In genomic region chr6:6819134-6819533, GRCm38 (mm10) we compare ENCODE assay signal across 18 mouse cellular contexts. TPM values are rescaled to one million over a fixed set of nuclear protein-coding genes. Genes with fewer than 3 reads are reported as not detected.
DNase-seq lines count a peak whose midpoint lies in the region; ATAC-seq and TF ChIP-seq lines count a peak whose summit lies in the region.
"Had no signal": no experiment of that assay in that cellular context is flagged by ENCODE, and none has a peak within 500 bp of the region (broad histone marks: within the 10 kb centered on the region; RNA-seq: fewer than 3 reads in every experiment).

No protein-coding gene starts in this region.

- ATAC-seq in forebrain, embryonic 12.5 days (ENCODE audit: low FRiP score) = peak; percentile 44; the same call in 1 of the 2 replicates
- ATAC-seq in forebrain, postnatal 0 days = no peak
- ATAC-seq in midbrain, embryonic 13.5 days = no peak
- ATAC-seq in liver, embryonic 11.5 days (replicated peaks; ENCODE audit: low FRiP score) = no peak

- H3K9me3 ChIP-seq in forebrain, embryonic 12.5 days = no peaks in the 10 kb centered on the region
- no peaks in the 10 kb centered on the region for H3K9me3 ChIP-seq in forebrain, postnatal 0 days (ENCODE audit: low read length)
- H3K9me3 ChIP-seq in midbrain, embryonic 13.5 days = no peaks in the 10 kb centered on the region
- H3K9me3 ChIP-seq in liver, embryonic 11.5 days (ENCODE audit: control insufficient read depth, low read length) = no peaks in the 10 kb centered on the region
- H3K9me3 ChIP-seq: G1E; limb, embryonic 12.5 days had no signal

- WGBS in forebrain, embryonic 12.5 days = 10% methylated on average over 7 of the region's 7 CpGs
- 14% methylated on average over 7 of the region's 7 CpGs for WGBS in forebrain, postnatal 0 days
- 14% methylated on average over 7 of the region's 7 CpGs for WGBS in midbrain, embryonic 13.5 days
- 34% methylated on average over 7 of the region's 7 CpGs for WGBS in liver, embryonic 11.5 days

- TF ChIP-seq CTCF in forebrain, postnatal 0 days (IDR thresholded peaks at IDR 0.05; ENCODE audit: low read depth) = no peak

- no peak for DNase-seq in forebrain, postnatal 0 days
- peak; percentile 18 for DNase-seq in embryo, embryonic 9.5 days (ENCODE audit: extremely low spot score)
- DNase-seq in retina, embryonic 14.5 days (ENCODE audit: low spot score) = peak; percentile 32
- no peak for DNase-seq in c-Kit-positive CD71-positive TER-119-positive erythroid progenitor cells, embryonic 14.5 days (ENCODE audit: low spot score)
- no peak for DNase-seq in liver, embryonic 11.5 days (ENCODE audit: low spot score)
- DNase-seq: cerebellum, adult 9-11 months; gastrocnemius, adult 2 months; heart, adult 2 months; heart, postnatal 10 days; kidney, adult 2 months; right cerebral cortex, adult 18-20 months; thymus, postnatal 36 days had no signal

- peaks cover 7% of the 10 kb centered on the region for H3K4me1 ChIP-seq in forebrain, embryonic 12.5 days
- peaks cover 6% of the 10 kb centered on the region; the same call in 1 of the 2 replicates for H3K4me1 ChIP-seq in forebrain, postnatal 0 days (ENCODE audit: insufficient read depth)
- H3K4me1 ChIP-seq in midbrain, embryonic 13.5 days (replicated peaks) = peaks cover 7% of the 10 kb centered on the region
- no peaks in the 10 kb centered on the region for H3K4me1 ChIP-seq in liver, embryonic 11.5 days (replicated peaks; ENCODE audit: control insufficient read depth, insufficient read depth, low read length)

- no peak overlapping the region for H3K27ac ChIP-seq in forebrain, embryonic 12.5 days
- H3K27ac ChIP-seq in forebrain, postnatal 0 days (ENCODE audit: low read depth, low read length) = no peak overlapping the region
- no peak overlapping the region for H3K27ac ChIP-seq in midbrain, embryonic 13.5 days
- no peak overlapping the region for H3K27ac ChIP-seq in liver, embryonic 11.5 days (ENCODE audit: low read depth, low read length)
- H3K27ac ChIP-seq: gastrocnemius, adult 2 months; heart, adult 2 months; limb, embryonic 12.5 days had no signal

- peaks cover 4% of the 10 kb centered on the region; the same call in 1 of the 2 replicates for H3K27me3 ChIP-seq in forebrain, embryonic 12.5 days
- no peaks in the 10 kb centered on the region for H3K27me3 ChIP-seq in forebrain, postnatal 0 days (ENCODE audit: insufficient read depth, low read length)
- no peaks in the 10 kb centered on the region for H3K27me3 ChIP-seq in midbrain, embryonic 13.5 days
- no peaks in the 10 kb centered on the region for H3K27me3 ChIP-seq in liver, embryonic 11.5 days (replicated peaks; ENCODE audit: control insufficient read depth, insufficient read depth, low read length)

- H3K4me2 ChIP-seq in forebrain, embryonic 12.5 days = peak overlapping the region; percentile 32
- H3K4me2 ChIP-seq in forebrain, postnatal 0 days (ENCODE audit: low read depth) = no peak overlapping the region
- H3K4me2 ChIP-seq in midbrain, embryonic 13.5 days (replicated peaks) = peak overlapping the region; percentile 39
- H3K4me2 ChIP-seq in liver, embryonic 11.5 days = no peak overlapping the region
- H3K4me2 ChIP-seq: limb, embryonic 12.5 days had no signal

- no peak overlapping the region for H3K9ac ChIP-seq in forebrain, embryonic 12.5 days
- no peak overlapping the region; the same call in 1 of the 2 replicates for H3K9ac ChIP-seq in forebrain, postnatal 0 days
- no peak overlapping the region for H3K9ac ChIP-seq in midbrain, embryonic 13.5 days (replicated peaks)
- no peak overlapping the region for H3K9ac ChIP-seq in liver, embryonic 11.5 days (ENCODE audit: low read depth, low read length)
- H3K9ac ChIP-seq: limb, embryonic 12.5 days had no signal

- H3K4me3 ChIP-seq in forebrain, embryonic 12.5 days (replicated peaks) = no peak overlapping the region
- no peak overlapping the region for H3K4me3 ChIP-seq in forebrain, postnatal 0 days (ENCODE audit: low read depth, low read length)
- H3K4me3 ChIP-seq in midbrain, embryonic 13.5 days (replicated peaks) = no peak overlapping the region
- no peak overlapping the region for H3K4me3 ChIP-seq in liver, embryonic 11.5 days (ENCODE audit: low read depth, low read length)
- H3K4me3 ChIP-seq: gastrocnemius, adult 2 months; heart, adult 2 months; limb, embryonic 12.5 days had no signal

- H3K36me3 ChIP-seq in forebrain, embryonic 12.5 days (replicated peaks) = no peaks in the 10 kb centered on the region
- H3K36me3 ChIP-seq in forebrain, postnatal 0 days (ENCODE audit: insufficient read depth) = no peaks in the 10 kb centered on the region
- no peaks in the 10 kb centered on the region for H3K36me3 ChIP-seq in midbrain, embryonic 13.5 days
- no peaks in the 10 kb centered on the region for H3K36me3 ChIP-seq in liver, embryonic 11.5 days (ENCODE audit: control insufficient read depth, insufficient read depth, low read length)
- H3K36me3 ChIP-seq: G1E; limb, embryonic 12.5 days had no signal

RNA-seq across cellular contexts. Expression of gene Dlx6, which starts 44.0 kb away (rescaled TPM):
- 10.1 and 15.7 TPM in 2 replicates for polyA plus RNA-seq in forebrain, embryonic 12.5 days (2016; fragmentation: Nextera tagmentation; extraction: Ambion mirVana)
- total RNA-seq in forebrain, postnatal 0 days (2014; rRNA removed) = 19.7 and 28.9 TPM in 2 replicates
- 3.7 and 4.9 TPM in 2 replicates for polyA plus RNA-seq in forebrain, postnatal 0 days (2015; fragmentation: Nextera tagmentation; extraction: Ambion mirVana)
- 3.1 and 4.4 TPM in 2 replicates for polyA plus RNA-seq in midbrain, embryonic 13.5 days (2015; fragmentation: Nextera tagmentation; extraction: Ambion mirVana)
- polyA plus RNA-seq in liver, embryonic 11.5 days (2014; fragmentation: Nextera tagmentation; extraction: Ambion mirVana) = 0.08 TPM in 1 of 2 replicates, not detected in the other
- total RNA-seq: gastrocnemius, adult 2 months; heart, adult 2 months had no signal
- polyA plus RNA-seq: C2C12; G1E; heart, adult 2 months; kidney, adult 2 months; liver, embryonic 16.5 days had no signal

Comparison
In these comparisons a context has a peak if more than half of its experiments do, and no peak if none do; other contexts are left out.
1. H3K4me2 ChIP-seq: peak in forebrain, embryonic 12.5 days (single experiment) and midbrain, embryonic 13.5 days (single experiment); none in forebrain, postnatal 0 days (single experiment) and liver, embryonic 11.5 days (single experiment).
2. DNase-seq: peak in embryo, embryonic 9.5 days (single experiment) and retina, embryonic 14.5 days (single experiment); none in forebrain, postnatal 0 days (single experiment), c-Kit-positive CD71-positive TER-119-positive erythroid progenitor cells, embryonic 14.5 days (single experiment) and liver, embryonic 11.5 days (single experiment).